Mouse (Mus musculus) hindbrain, embryonic 12.5 days (tissue): Measurements from ENCODE around the gene Sf3b5. TPM values are rescaled to one million over a fixed set of nuclear protein-coding genes. Genes with fewer than 3 reads are reported as not detected.

Experiments used
- ATAC-seq: fragments of 200-750 bp; cut with Nextera tagmentation; 2 replicates; pipeline ENCODE4 v1.8.0; 2017; ENCODE audit warnings: moderate TSS enrichment; ENCODE audit not compliant: low FRiP score
- H3K27ac ChIP-seq: fragments of 300-500 bp; sonication (generic); 2 replicates; pipeline ENCODE4 v1.5.1; 2016; ENCODE audit warnings: mild to moderate bottlenecking
- H3K27me3 ChIP-seq: fragments of 300-500 bp; sonication (generic); 2 replicates; pipeline ENCODE4 v1.6.1; 2016; ENCODE audit warnings: mild to moderate bottlenecking
- H3K36me3 ChIP-seq: fragments of 300-500 bp; sonication (generic); 2 replicates; pipeline ENCODE4 v1.6.1; 2016; ENCODE audit warnings: mild to moderate bottlenecking
- H3K4me1 ChIP-seq: fragments of 300-500 bp; sonication (generic); 2 replicates; pipeline ENCODE4 v1.6.1; 2016
- H3K4me2 ChIP-seq: fragments of 300-500 bp; sonication (generic); replicated peaks from 2 replicates; pipeline ENCODE4 v1.6.1; 2016; ENCODE audit warnings: mild to moderate bottlenecking
- H3K4me3 ChIP-seq: fragments of 300-500 bp; sonication (generic); 2 replicates; pipeline ENCODE4 v1.5.1; 2016; ENCODE audit warnings: mild to moderate bottlenecking
- H3K9ac ChIP-seq: fragments of 300-500 bp; sonication (generic); 2 replicates; pipeline ENCODE4 v1.6.1; 2016; ENCODE audit warnings: mild to moderate bottlenecking, moderate library complexity
- H3K9me3 ChIP-seq: fragments of 300-500 bp; sonication (generic); replicated peaks from 2 replicates; pipeline ENCODE4 v1.6.1; 2016; ENCODE audit warnings: mild to moderate bottlenecking
- WGBS: fragments of 180-500 bp; shearing (Covaris S2); methylation state at CpG from one replicate; pipeline ENCODE4 v1.1.7; 2016; 5-methylcytosine and 5-hydroxymethylcytosine counted together
- polyA plus RNA-seq: library from polyadenylated mRNA; unstranded; fragments of >200 nt; fragmentation: Nextera tagmentation; extraction: Ambion mirVana; gene quantifications from 2 replicates; pipeline ENCODE4 v1.2.1, GENCODE M21; 2016

The Sf3b5 gene
- 26.8 and 30.6 TPM in 2 replicates for polyA plus RNA-seq

- peaks cover 12% of the 10 kb centered on the region for H3K4me1 ChIP-seq
- no peaks in the 10 kb centered on the region for H3K9me3 ChIP-seq
- H3K36me3 ChIP-seq: no peaks in the 10 kb centered on the region
- H3K27ac ChIP-seq: no peak within 1 kb of the TSS
- H3K9ac ChIP-seq: no peak within 1 kb of the TSS
- 89% methylated on average over 3 of the region's 3 CpGs for WGBS
- H3K27me3 ChIP-seq: no peaks in the 10 kb centered on the region
- no peak within 1 kb of the TSS for H3K4me2 ChIP-seq
- no peak for ATAC-seq
- H3K4me3 ChIP-seq: no peak within 1 kb of the TSS
These were observed at the start of gene Sf3b5 for GRCm38 (mm10) chr10:13005043-13005442. Gene Sf3b5, plus strand, starts transcription at chr10:13005343.

GRCm38 (mm10) chr10:12955831-12956230 lies 49.3 kb upstream of the Sf3b5 start:
- 50% methylated on average over 1 of the region's 1 CpGs for WGBS
- Histone ChIP-seq H3K4me3 (no peak overlapping the region), H3K9ac (no peak overlapping the region), H3K36me3 (no peaks in the 10 kb centered on the region), H3K4me1 (no peaks in the 10 kb centered on the region), H3K4me2 (no peak overlapping the region), H3K9me3 (no peaks in the 10 kb centered on the region), H3K27ac (no peak overlapping the region), H3K27me3 (no peaks in the 10 kb centered on the region)
- no peak for ATAC-seq

GRCm38 (mm10) chr10:12957271-12957670 lies 47.9 kb upstream of the Sf3b5 start:
- Histone ChIP-seq H3K9ac (no peak overlapping the region), H3K4me1 (no peaks in the 10 kb centered on the region), H3K27me3 (peaks cover 6% of the 10 kb centered on the region), H3K4me3 (no peak overlapping the region), H3K27ac (no peak overlapping the region), H3K4me2 (no peak overlapping the region), H3K36me3 (no peaks in the 10 kb centered on the region), H3K9me3 (no peaks in the 10 kb centered on the region)
- WGBS: 80% methylated on average over 4 of the region's 4 CpGs
- no peak for ATAC-seq

GRCm38 (mm10) chr10:12961546-12961945 lies 43.6 kb upstream of the Sf3b5 start:
- no peak for ATAC-seq
- H3K4me2 ChIP-seq: no peak overlapping the region
- peaks cover 3% of the 10 kb centered on the region; the same call in 1 of the 2 replicates for H3K4me1 ChIP-seq
- H3K27ac ChIP-seq: no peak overlapping the region
- H3K27me3 ChIP-seq: peaks cover 10% of the 10 kb centered on the region
- H3K4me3 ChIP-seq: no peak overlapping the region
- WGBS: 88% methylated on average over 8 of the region's 8 CpGs
- no peaks in the 10 kb centered on the region for H3K36me3 ChIP-seq
- H3K9me3 ChIP-seq: no peaks in the 10 kb centered on the region
- no peak overlapping the region for H3K9ac ChIP-seq

GRCm38 (mm10) chr10:12962238-12962637 lies 42.9 kb upstream of the Sf3b5 start:
- H3K9ac ChIP-seq: no peak overlapping the region
- H3K36me3 ChIP-seq: no peaks in the 10 kb centered on the region

GRCm38 (mm10) chr10:12963362-12964147 lies 41.6 kb upstream of the Sf3b5 start:
- Histone ChIP-seq H3K27me3 (peaks cover 10% of the 10 kb centered on the region), H3K27ac (no peak overlapping the region), H3K4me2 (peak overlapping the region; percentile 85), H3K9me3 (no peaks in the 10 kb centered on the region), H3K36me3 (no peaks in the 10 kb centered on the region), H3K9ac (peak overlapping the region; percentile 64), H3K4me3 (peak overlapping the region; percentile 67), H3K4me1 (peaks cover 3% of the 10 kb centered on the region; the same call in 1 of the 2 replicates)
- WGBS: 7% methylated on average over 29 of the region's 29 CpGs
- ATAC-seq: no peak; the same call in 1 of the 2 replicates

More at GRCm38 (mm10) chr10:12962238-12962637, 42.9 kb upstream of the Sf3b5 start:
- Histone ChIP-seq H3K4me2 (no peak overlapping the region), H3K4me1 (peaks cover 3% of the 10 kb centered on the region; the same call in 1 of the 2 replicates), H3K27ac (no peak overlapping the region), H3K4me3 (no peak overlapping the region), H3K27me3 (peaks cover 10% of the 10 kb centered on the region), H3K9me3 (no peaks in the 10 kb centered on the region)
- no peak for ATAC-seq

GRCm38 (mm10) chr10:12964151-12965075 lies 40.7 kb upstream of the Sf3b5 start, which contains the start of gene Stx11:
Gene Stx11, minus strand, starts transcription at chr10:12964298.
- peak within 1 kb of the TSS; percentile 64 for H3K9ac ChIP-seq
- H3K4me1 ChIP-seq: peaks cover 3% of the 10 kb centered on the region; the same call in 1 of the 2 replicates
- peak within 1 kb of the TSS; percentile 85 for H3K4me2 ChIP-seq
- peak; percentile 92 for ATAC-seq
- peaks cover 10% of the 10 kb centered on the region for H3K27me3 ChIP-seq
- WGBS: 4% methylated on average over 52 of the region's 56 CpGs
- H3K27ac ChIP-seq: no peak within 1 kb of the TSS
- H3K4me3 ChIP-seq: peak within 1 kb of the TSS; percentile 67
- H3K9me3 ChIP-seq: no peaks in the 10 kb centered on the region
- no peaks in the 10 kb centered on the region for H3K36me3 ChIP-seq

- Histone ChIP-seq H3K27me3 (peaks cover 10% of the 10 kb centered on the region), H3K9ac (no peak overlapping the region), H3K4me2 (no peak overlapping the region), H3K36me3 (no peaks in the 10 kb centered on the region), H3K4me3 (no peak overlapping the region), H3K9me3 (no peaks in the 10 kb centered on the region), H3K4me1 (peaks cover 3% of the 10 kb centered on the region; the same call in 1 of the 2 replicates), H3K27ac (no peak overlapping the region)
- no peak for ATAC-seq
- 82% methylated on average over 5 of the region's 5 CpGs for WGBS
These were observed 39.4 kb upstream of the Sf3b5 start for GRCm38 (mm10) chr10:12965669-12966180.

- no peaks in the 10 kb centered on the region for H3K4me1 ChIP-seq
- H3K4me3 ChIP-seq: no peak overlapping the region
These were observed 30.6 kb upstream of the Sf3b5 start for GRCm38 (mm10) chr10:12974572-12974971.

GRCm38 (mm10) chr10:12975461-12975860 lies 29.7 kb upstream of the Sf3b5 start:
- Histone ChIP-seq H3K36me3 (no peaks in the 10 kb centered on the region), H3K4me1 (no peaks in the 10 kb centered on the region), H3K9ac (no peak overlapping the region), H3K4me3 (no peak overlapping the region), H3K4me2 (no peak overlapping the region), H3K27ac (no peak overlapping the region), H3K9me3 (no peaks in the 10 kb centered on the region), H3K27me3 (no peaks in the 10 kb centered on the region)
- WGBS: 93% methylated on average over 3 of the region's 3 CpGs
- ATAC-seq: no peak

More at GRCm38 (mm10) chr10:12974572-12974971, 30.6 kb upstream of the Sf3b5 start:
- no peak overlapping the region for H3K9ac ChIP-seq
- no peak for ATAC-seq
- H3K27ac ChIP-seq: no peak overlapping the region
- 92% methylated on average over 6 of the region's 6 CpGs for WGBS
- no peak overlapping the region for H3K4me2 ChIP-seq
- no peaks in the 10 kb centered on the region for H3K27me3 ChIP-seq
- H3K36me3 ChIP-seq: no peaks in the 10 kb centered on the region
- H3K9me3 ChIP-seq: no peaks in the 10 kb centered on the region

- Histone ChIP-seq H3K4me3 (no peak overlapping the region), H3K4me1 (no peaks in the 10 kb centered on the region), H3K36me3 (no peaks in the 10 kb centered on the region), H3K9me3 (no peaks in the 10 kb centered on the region), H3K27me3 (no peaks in the 10 kb centered on the region), H3K9ac (no peak overlapping the region), H3K27ac (no peak overlapping the region), H3K4me2 (no peak overlapping the region)
- WGBS: 84% methylated on average over 7 of the region's 7 CpGs
- ATAC-seq: no peak
These were observed 29.2 kb upstream of the Sf3b5 start for GRCm38 (mm10) chr10:12975957-12976356.

GRCm38 (mm10) chr10:12976552-12976951 lies 28.6 kb upstream of the Sf3b5 start:
- H3K4me2 ChIP-seq: no peak overlapping the region
- no peak overlapping the region for H3K27ac ChIP-seq
- no peak overlapping the region for H3K9ac ChIP-seq
- no peak for ATAC-seq
- no peaks in the 10 kb centered on the region for H3K27me3 ChIP-seq
- no peaks in the 10 kb centered on the region for H3K4me1 ChIP-seq
- H3K4me3 ChIP-seq: no peak overlapping the region
- H3K36me3 ChIP-seq: no peaks in the 10 kb centered on the region
- H3K9me3 ChIP-seq: no peaks in the 10 kb centered on the region
- 92% methylated on average over 7 of the region's 7 CpGs for WGBS
